Mouse (Mus musculus) stomach, postnatal 0 days (tissue): ENCODE data around the gene Syngr2.

Source experiments
- CTCF ChIP-seq: IDR thresholded peaks from 2 replicates; pipeline ENCODE4 v1.5.1; 2016; ENCODE audit warnings: antibody characterized with exemption, low read depth, mild to moderate bottlenecking, moderate library complexity
- EP300 ChIP-seq: optimal IDR thresholded peaks from 2 replicates; pipeline ENCODE3; 2016; ENCODE audit warnings: antibody characterized with exemption

DNA sequence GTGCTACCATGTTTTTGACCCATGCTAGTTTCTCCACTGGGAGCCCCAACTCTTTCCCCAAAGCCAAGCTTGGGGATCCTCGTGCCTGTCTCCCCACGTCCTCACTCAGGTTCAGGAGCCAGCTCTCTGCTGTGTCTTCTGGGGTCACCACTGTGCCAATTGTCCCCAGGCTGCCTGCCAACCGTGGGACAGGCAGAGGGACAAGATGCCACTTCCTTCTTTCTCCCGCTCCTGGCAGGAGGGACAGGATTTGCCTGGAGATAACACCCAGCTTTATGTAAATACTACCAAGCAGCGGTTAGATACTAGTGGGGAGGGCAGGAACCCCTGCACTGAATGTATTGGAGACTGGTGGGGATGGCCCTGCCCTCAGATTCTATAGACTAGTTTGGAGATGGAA lies 4.4 kb downstream of the Syngr2 start:
- TF ChIP-seq EP300, result no peak
- TF ChIP-seq CTCF, result no peak
